Mouse (Mus musculus) megakaryocyte, embryonic 14.5 days (primary cell): ENCODE results near the gene Ctsd.

Source experiments
- FLI1 ChIP-seq: IDR thresholded peaks from 2 replicates; pipeline ENCODE4 v1.6.1; 2012; ENCODE audit warnings: low read length, inconsistent platforms, mixed read lengths
- GATA1 ChIP-seq: IDR thresholded peaks from 3 replicates; pipeline ENCODE4 v1.6.1; 2012; ENCODE audit warnings: mixed read lengths, low read length, inconsistent platforms, borderline replicate concordance

GRCm38 (mm10) chr7:142425641-142426213, 37.9 kb upstream of the Ctsd start:
- TF ChIP-seq FLI1 (no peak), GATA1 (no peak)
